Mouse (Mus musculus) neural tube, embryonic 15.5 days (tissue): ENCODE data around the gene Abi3. TPM values are rescaled to one million over a fixed set of nuclear protein-coding genes. Genes with fewer than 3 reads are reported as not detected.

ENCODE experiments used
- ATAC-seq: fragments of 200-750 bp; cut with Nextera tagmentation; 2 replicates; pipeline ENCODE4 v1.8.0; 2017; ENCODE audit warnings: mild to moderate bottlenecking, moderate TSS enrichment, moderate library complexity; ENCODE audit not compliant: low FRiP score
- H3K27ac ChIP-seq: fragments of 300-500 bp; sonication (generic); replicated peaks from 2 replicates; pipeline ENCODE4 v1.5.1; 2015; ENCODE audit warnings: mild to moderate bottlenecking, inconsistent platforms
- H3K27me3 ChIP-seq: fragments of 300-500 bp; sonication (generic); replicated peaks from 2 replicates; pipeline ENCODE4 v1.6.1; 2015; ENCODE audit warnings: inconsistent platforms
- H3K36me3 ChIP-seq: fragments of 300-500 bp; sonication (generic); 2 replicates; pipeline ENCODE4 v1.6.1; 2015; ENCODE audit warnings: inconsistent platforms
- H3K4me1 ChIP-seq: fragments of 300-500 bp; sonication (generic); 2 replicates; pipeline ENCODE4 v1.6.1; 2015; ENCODE audit warnings: inconsistent platforms
- H3K4me2 ChIP-seq: fragments of 300-500 bp; sonication (generic); 2 replicates; pipeline ENCODE4 v1.6.1; 2015; ENCODE audit warnings: inconsistent platforms, mild to moderate bottlenecking, moderate library complexity
- H3K4me3 ChIP-seq: fragments of 300-500 bp; sonication (generic); replicated peaks from 2 replicates; pipeline ENCODE4 v1.5.1; 2015; ENCODE audit warnings: mild to moderate bottlenecking, inconsistent platforms
- H3K9ac ChIP-seq: fragments of 300-500 bp; sonication (generic); replicated peaks from 2 replicates; pipeline ENCODE4 v1.6.1; 2015; ENCODE audit warnings: mild to moderate bottlenecking, inconsistent platforms
- H3K9me3 ChIP-seq: fragments of 300-500 bp; sonication (generic); replicated peaks from 2 replicates; pipeline ENCODE4 v1.6.1; 2016; ENCODE audit warnings: inconsistent platforms
- WGBS: fragments of 180-500 bp; shearing (Covaris S2); methylation state at CpG from one replicate; pipeline ENCODE4 v1.1.7; 2015; ENCODE audit warnings: mixed read lengths; 5-methylcytosine and 5-hydroxymethylcytosine counted together
- polyA plus RNA-seq: library from polyadenylated mRNA; unstranded; fragments of >200 nt; fragmentation: Nextera tagmentation; extraction: Ambion mirVana; gene quantifications from 2 replicates; pipeline ENCODE4 v1.2.1, GENCODE M21; 2015

Abi3 gene
- polyA plus RNA-seq, 1 experiment from 2014 or later: 1.6 TPM

- no peak for ATAC-seq
- Histone ChIP-seq H3K27me3 (peaks cover 93% of the 10 kb centered on the region), H3K4me3 (peak overlapping the region; percentile 31), H3K36me3 (no peaks in the 10 kb centered on the region), H3K9ac (0 out of 2 replicates have a peak overlapping the region, but pooled peaks have one; percentile 23), H3K9me3 (no peaks in the 10 kb centered on the region), H3K4me1 (peaks cover 35% of the 10 kb centered on the region), H3K4me2 (peak overlapping the region; percentile 52), H3K27ac (no peak overlapping the region)
- 4% methylated on average over 78 of the region's 80 CpGs for WGBS
Observed at GRCm38 (mm10) chr11:95830411-95831275, 11.6 kb downstream of the Abi3 start.

GRCm38 (mm10) chr11:95829526-95830050, 12.7 kb downstream of the Abi3 start:
- peak overlapping the region; percentile 31; the same call in 1 of the 2 replicates for H3K4me3 ChIP-seq
- no peak for ATAC-seq
- H3K9me3 ChIP-seq: no peaks in the 10 kb centered on the region
- peaks cover 42% of the 10 kb centered on the region for H3K4me1 ChIP-seq
- H3K4me2 ChIP-seq: no peak overlapping the region
- peaks cover 91% of the 10 kb centered on the region for H3K27me3 ChIP-seq
- no peaks in the 10 kb centered on the region for H3K36me3 ChIP-seq
- no peak overlapping the region for H3K27ac ChIP-seq
- H3K9ac ChIP-seq: no peak overlapping the region
- WGBS: 43% methylated on average over 4 of the region's 4 CpGs

GRCm38 (mm10) chr11:95828181-95828964, 13.9 kb downstream of the Abi3 start:
- peaks cover 81% of the 10 kb centered on the region for H3K27me3 ChIP-seq
- no peak overlapping the region for H3K27ac ChIP-seq
- H3K4me1 ChIP-seq: peaks cover 38% of the 10 kb centered on the region
- 83% methylated on average over 11 of the region's 11 CpGs for WGBS
- H3K36me3 ChIP-seq: no peaks in the 10 kb centered on the region
- H3K4me3 ChIP-seq: no peak overlapping the region
- no peak overlapping the region for H3K9ac ChIP-seq
- no peak for ATAC-seq
- no peak overlapping the region for H3K4me2 ChIP-seq
- no peaks in the 10 kb centered on the region for H3K9me3 ChIP-seq

GRCm38 (mm10) chr11:95827464-95828085, 14.7 kb downstream of the Abi3 start:
- Histone ChIP-seq H3K27me3 (peaks cover 81% of the 10 kb centered on the region), H3K9ac (no peak overlapping the region), H3K36me3 (no peaks in the 10 kb centered on the region), H3K4me2 (no peak overlapping the region), H3K9me3 (no peaks in the 10 kb centered on the region), H3K4me1 (peaks cover 32% of the 10 kb centered on the region), H3K27ac (no peak overlapping the region), H3K4me3 (no peak overlapping the region)
- WGBS: 21% methylated on average over 3 of the region's 3 CpGs
- ATAC-seq: no peak

GRCm38 (mm10) chr11:95827168-95827447, 15.2 kb downstream of the Abi3 start:
- Histone ChIP-seq H3K4me3 (no peak overlapping the region), H3K4me2 (no peak overlapping the region), H3K27ac (no peak overlapping the region), H3K9me3 (no peaks in the 10 kb centered on the region), H3K36me3 (no peaks in the 10 kb centered on the region), H3K27me3 (peaks cover 81% of the 10 kb centered on the region), H3K9ac (no peak overlapping the region), H3K4me1 (peaks cover 32% of the 10 kb centered on the region)
- no peak for ATAC-seq
- WGBS: 18% methylated on average over 3 of the region's 3 CpGs

GRCm38 (mm10) chr11:95826317-95827167, 15.7 kb downstream of the Abi3 start:
- 52% methylated on average over 6 of the region's 6 CpGs for WGBS
- Histone ChIP-seq H3K4me3 (no peak overlapping the region), H3K27ac (no peak overlapping the region), H3K27me3 (peaks cover 81% of the 10 kb centered on the region), H3K36me3 (no peaks in the 10 kb centered on the region), H3K4me2 (no peak overlapping the region), H3K9ac (no peak overlapping the region), H3K4me1 (peaks cover 30% of the 10 kb centered on the region), H3K9me3 (no peaks in the 10 kb centered on the region)
- no peak for ATAC-seq

GRCm38 (mm10) chr11:95825625-95826024, 16.7 kb downstream of the Abi3 start:
- no peak overlapping the region for H3K9ac ChIP-seq
- H3K4me1 ChIP-seq: peaks cover 21% of the 10 kb centered on the region
- no peaks in the 10 kb centered on the region for H3K9me3 ChIP-seq
- H3K27ac ChIP-seq: no peak overlapping the region
- no peak for ATAC-seq
- no peaks in the 10 kb centered on the region for H3K36me3 ChIP-seq
- H3K4me3 ChIP-seq: no peak overlapping the region
- WGBS: 59% methylated on average over 3 of the region's 3 CpGs
- H3K27me3 ChIP-seq: peaks cover 71% of the 10 kb centered on the region
- no peak overlapping the region for H3K4me2 ChIP-seq

- H3K27ac ChIP-seq: no peak overlapping the region
- H3K4me2 ChIP-seq: peak overlapping the region; percentile 100
- peak overlapping the region; percentile 72 for H3K9ac ChIP-seq
- H3K27me3 ChIP-seq: peaks cover 64% of the 10 kb centered on the region
- under 1% methylated on average over 11 of the region's 11 CpGs for WGBS
- H3K9me3 ChIP-seq: no peaks in the 10 kb centered on the region
- ATAC-seq: no peak; the same call in none of the 2 replicates
- H3K36me3 ChIP-seq: no peaks in the 10 kb centered on the region
- H3K4me1 ChIP-seq: peaks cover 14% of the 10 kb centered on the region
- H3K4me3 ChIP-seq: peak overlapping the region; percentile 55
Observed at GRCm38 (mm10) chr11:95824877-95825243, 17.4 kb downstream of the Abi3 start.

- WGBS: under 1% methylated on average over 68 of the region's 78 CpGs
- peak within 1 kb of the TSS; percentile 55 for H3K4me3 ChIP-seq
- peak within 1 kb of the TSS; percentile 72 for H3K9ac ChIP-seq
- H3K9me3 ChIP-seq: no peaks in the 10 kb centered on the region
- peaks cover 13% of the 10 kb centered on the region for H3K4me1 ChIP-seq
- ATAC-seq: peak; percentile 98
- no peaks in the 10 kb centered on the region for H3K36me3 ChIP-seq
- peaks cover 58% of the 10 kb centered on the region for H3K27me3 ChIP-seq
- H3K4me2 ChIP-seq: peak within 1 kb of the TSS; percentile 100
- H3K27ac ChIP-seq: no peak within 1 kb of the TSS
Observed at GRCm38 (mm10) chr11:95824071-95824876, 18.0 kb downstream of the Abi3 start, which contains the start of gene Phospho1. TSS of gene Phospho1 (plus strand) at chr11:95824499.

GRCm38 (mm10) chr11:95822437-95822836, 19.8 kb downstream of the Abi3 start:
- H3K9ac ChIP-seq: no peak overlapping the region
- peaks cover 13% of the 10 kb centered on the region for H3K4me1 ChIP-seq
- no peak for ATAC-seq
- H3K4me3 ChIP-seq: no peak overlapping the region
- WGBS: 96% methylated on average over 4 of the region's 4 CpGs
- no peak overlapping the region for H3K4me2 ChIP-seq
- H3K9me3 ChIP-seq: no peaks in the 10 kb centered on the region
- no peak overlapping the region for H3K27ac ChIP-seq
- no peaks in the 10 kb centered on the region for H3K36me3 ChIP-seq
- peaks cover 42% of the 10 kb centered on the region for H3K27me3 ChIP-seq
